Mouse (Mus musculus) lung, postnatal 0 days (tissue): Measurements from ENCODE around the gene Btg4. TPM values are rescaled to one million over a fixed set of nuclear protein-coding genes. Genes with fewer than 3 reads are reported as not detected.
"Not testable (repeated sequence)": the region's sequence is repeated elsewhere in the genome, so short reads cannot be mapped to it uniquely, and the experiment has no call there.

Experiments
- ATAC-seq: fragments of 200-750 bp; cut with Nextera tagmentation; 2 replicates; pipeline ENCODE4 v1.8.0; 2017; ENCODE audit warnings: moderate library complexity
- DNase-seq: peaks from one replicate; pipeline ENCODE4 v3.0.0-alpha.2; 2016; ENCODE audit warnings: low spot score
- H3K27ac ChIP-seq: fragments of 300-500 bp; sonication (generic); 2 replicates; pipeline ENCODE4 v1.5.1; 2014; ENCODE audit warnings: antibody characterized with exemption, mild to moderate bottlenecking, low read length, mixed read lengths
- H3K27me3 ChIP-seq: fragments of 300-500 bp; sonication (generic); replicated peaks from 2 replicates; pipeline ENCODE4 v1.6.1; 2014; ENCODE audit warnings: low read length, mixed read lengths; ENCODE audit not compliant: insufficient read depth
- H3K36me3 ChIP-seq: fragments of 300-500 bp; sonication (generic); 2 replicates; pipeline ENCODE4 v1.6.1; 2014; ENCODE audit warnings: low read length, mixed read lengths; ENCODE audit not compliant: insufficient read depth
- H3K4me1 ChIP-seq: fragments of 300-500 bp; sonication (generic); 2 replicates; pipeline ENCODE4 v1.6.1; 2014; ENCODE audit warnings: antibody characterized with exemption, low read depth, low read length, mixed read lengths; ENCODE audit not compliant: insufficient read depth
- H3K4me2 ChIP-seq: fragments of 300-500 bp; sonication (generic); replicated peaks from 2 replicates; pipeline ENCODE4 v1.6.1; 2014; ENCODE audit warnings: low read depth, mild to moderate bottlenecking, low read length, moderate library complexity, mixed read lengths
- H3K4me3 ChIP-seq: fragments of 300-500 bp; sonication (generic); 2 replicates; pipeline ENCODE4 v1.5.1; 2014; ENCODE audit warnings: low read depth, low read length
- H3K9ac ChIP-seq: fragments of 300-500 bp; sonication (generic); replicated peaks from 2 replicates; pipeline ENCODE4 v1.6.1; 2014; ENCODE audit warnings: low read depth, mild to moderate bottlenecking
- H3K9me3 ChIP-seq: fragments of 300-500 bp; sonication (generic); 2 replicates; pipeline ENCODE4 v1.6.1; 2016; ENCODE audit warnings: low read length, mixed read lengths
- CTCF ChIP-seq: IDR thresholded peaks from 2 replicates; pipeline ENCODE4 v1.5.1; 2016; ENCODE audit warnings: antibody characterized with exemption, mild to moderate bottlenecking
- EP300 ChIP-seq: IDR thresholded peaks from 2 replicates; pipeline ENCODE4 v1.6.1; 2016; ENCODE audit warnings: antibody characterized with exemption, mild to moderate bottlenecking, control low read depth
- WGBS: fragments of 180-500 bp; shearing (Covaris S2); extraction: QIAGEN DNeasy Blood & Tissue Kit; methylation state at CpG from one replicate; pipeline ENCODE4 v1.1.7; 2014; 5-methylcytosine and 5-hydroxymethylcytosine counted together
- polyA plus RNA-seq: library from polyadenylated mRNA; unstranded; fragments of >200 nt; fragmentation: Nextera tagmentation; extraction: Ambion mirVana; gene quantifications from 2 replicates; pipeline ENCODE4 v1.2.1, GENCODE M21; 2015

Btg4 gene
- polyA plus RNA-seq, 1 experiment from 2014 or later: 0.53 TPM

GRCm38 (mm10) chr9:51137432-51137831, 76.7 kb downstream of the Btg4 start:
- H3K36me3 ChIP-seq: no peaks in the 10 kb centered on the region
- no peaks in the 10 kb centered on the region for H3K4me1 ChIP-seq
- H3K9me3 ChIP-seq: no peaks in the 10 kb centered on the region
- no peak overlapping the region for H3K27ac ChIP-seq
- H3K4me3 ChIP-seq: no peak overlapping the region
- no peak for ATAC-seq
- no peak for TF ChIP-seq EP300
- no peak for DNase-seq
- no peak overlapping the region for H3K4me2 ChIP-seq
- WGBS: 75% methylated on average over 4 of the region's 4 CpGs
- H3K27me3 ChIP-seq: no peaks in the 10 kb centered on the region
- H3K9ac ChIP-seq: no peak overlapping the region

GRCm38 (mm10) chr9:51137836-51138235, 77.1 kb downstream of the Btg4 start:
- Histone ChIP-seq H3K4me3 (no peak overlapping the region), H3K27ac (no peak overlapping the region), H3K9ac (no peak overlapping the region), H3K27me3 (no peaks in the 10 kb centered on the region), H3K9me3 (no peaks in the 10 kb centered on the region), H3K4me1 (no peaks in the 10 kb centered on the region), H3K36me3 (no peaks in the 10 kb centered on the region), H3K4me2 (no peak overlapping the region)
- TF ChIP-seq EP300 (no peak), CTCF (no peak)
- ATAC-seq (no peak), DNase-seq (no peak)
- WGBS: 71% methylated on average over 1 of the region's 1 CpGs

GRCm38 (mm10) chr9:51138301-51138700, 77.6 kb downstream of the Btg4 start:
- ATAC-seq (no peak), DNase-seq (no peak)
- Histone ChIP-seq H3K4me3 (no peak overlapping the region), H3K9ac (no peak overlapping the region), H3K27me3 (no peaks in the 10 kb centered on the region), H3K4me1 (no peaks in the 10 kb centered on the region), H3K36me3 (no peaks in the 10 kb centered on the region), H3K9me3 (no peaks in the 10 kb centered on the region), H3K27ac (no peak overlapping the region), H3K4me2 (no peak overlapping the region)
- TF ChIP-seq EP300 (no peak), CTCF (no peak)
- 88% methylated on average over 1 of the region's 1 CpGs for WGBS

GRCm38 (mm10) chr9:51139401-51139800, 78.7 kb downstream of the Btg4 start:
- not testable (repeated sequence) for H3K4me1 ChIP-seq, H3K36me3 ChIP-seq, ATAC-seq, DNase-seq, H3K4me3 ChIP-seq, H3K27me3 ChIP-seq, H3K4me2 ChIP-seq, H3K9me3 ChIP-seq, H3K9ac ChIP-seq, H3K27ac ChIP-seq
- 60% methylated on average over 1 of the region's 1 CpGs for WGBS

- H3K4me1 ChIP-seq: no peaks in the 10 kb centered on the region
- 75% methylated on average over 3 of the region's 3 CpGs for WGBS
- no peak overlapping the region for H3K27ac ChIP-seq
- DNase-seq: no peak
- H3K4me2 ChIP-seq: no peak overlapping the region
- H3K9ac ChIP-seq: no peak overlapping the region
- no peaks in the 10 kb centered on the region for H3K9me3 ChIP-seq
- no peak for TF ChIP-seq EP300
- TF ChIP-seq CTCF: no peak
- no peak for ATAC-seq
- H3K27me3 ChIP-seq: no peaks in the 10 kb centered on the region
- no peak overlapping the region for H3K4me3 ChIP-seq
- no peaks in the 10 kb centered on the region for H3K36me3 ChIP-seq
Observed at GRCm38 (mm10) chr9:51140711-51141110, 80.0 kb downstream of the Btg4 start.

GRCm38 (mm10) chr9:51143437-51143836, 82.7 kb downstream of the Btg4 start:
- Histone ChIP-seq H3K27ac (no peak overlapping the region), H3K4me2 (no peak overlapping the region), H3K9me3 (no peaks in the 10 kb centered on the region), H3K36me3 (no peaks in the 10 kb centered on the region), H3K9ac (no peak overlapping the region), H3K27me3 (no peaks in the 10 kb centered on the region), H3K4me1 (no peaks in the 10 kb centered on the region), H3K4me3 (no peak overlapping the region)
- WGBS: 60% methylated on average over 1 of the region's 1 CpGs
- DNase-seq (no peak), ATAC-seq (no peak)
- TF ChIP-seq EP300 (no peak), CTCF (no peak)

- no peak for ATAC-seq
- H3K9me3 ChIP-seq: no peaks in the 10 kb centered on the region
- H3K27me3 ChIP-seq: no peaks in the 10 kb centered on the region
- no peak overlapping the region for H3K27ac ChIP-seq
- H3K36me3 ChIP-seq: no peaks in the 10 kb centered on the region
- H3K4me3 ChIP-seq: no peak overlapping the region
- no peaks in the 10 kb centered on the region for H3K4me1 ChIP-seq
- TF ChIP-seq CTCF: peak; percentile 24
- TF ChIP-seq EP300: no peak
- H3K9ac ChIP-seq: no peak overlapping the region
- DNase-seq: no peak
- H3K4me2 ChIP-seq: no peak overlapping the region
- WGBS: 57% methylated on average over 6 of the region's 6 CpGs
Observed at GRCm38 (mm10) chr9:51144218-51144617, 83.5 kb downstream of the Btg4 start.
